Mouse (Mus musculus) hindbrain, embryonic 13.5 days (tissue): ENCODE measurements around the gene Fcnb. TPM values are rescaled to one million over a fixed set of nuclear protein-coding genes. Genes with fewer than 3 reads are reported as not detected.

Experiments used
- ATAC-seq: fragments of 200-750 bp; cut with Nextera tagmentation; 2 replicates; pipeline ENCODE4 v1.8.0; 2017; ENCODE audit warnings: moderate TSS enrichment; ENCODE audit not compliant: low FRiP score
- H3K27ac ChIP-seq: fragments of 300-500 bp; sonication (generic); 2 replicates; pipeline ENCODE4 v1.5.1; 2015; ENCODE audit warnings: inconsistent platforms, mild to moderate bottlenecking, moderate library complexity
- H3K27me3 ChIP-seq: fragments of 300-500 bp; sonication (generic); 2 replicates; pipeline ENCODE4 v1.6.1; 2015; ENCODE audit warnings: mild to moderate bottlenecking, inconsistent platforms
- H3K36me3 ChIP-seq: fragments of 300-500 bp; sonication (generic); 2 replicates; pipeline ENCODE4 v1.6.1; 2015; ENCODE audit warnings: mild to moderate bottlenecking, inconsistent platforms
- H3K4me1 ChIP-seq: fragments of 300-500 bp; sonication (generic); replicated peaks from 2 replicates; pipeline ENCODE4 v1.6.1; 2015; ENCODE audit warnings: inconsistent platforms
- H3K4me2 ChIP-seq: fragments of 300-500 bp; sonication (generic); 2 replicates; pipeline ENCODE4 v1.6.1; 2015; ENCODE audit warnings: inconsistent platforms, mild to moderate bottlenecking, moderate library complexity
- H3K4me3 ChIP-seq: fragments of 300-500 bp; sonication (generic); 2 replicates; pipeline ENCODE4 v1.5.1; 2015; ENCODE audit warnings: mild to moderate bottlenecking, inconsistent platforms
- H3K9ac ChIP-seq: fragments of 300-500 bp; sonication (generic); 2 replicates; pipeline ENCODE4 v1.6.1; 2015; ENCODE audit warnings: mild to moderate bottlenecking, inconsistent platforms
- H3K9me3 ChIP-seq: fragments of 300-500 bp; sonication (generic); 2 replicates; pipeline ENCODE4 v1.6.1; 2016; ENCODE audit warnings: inconsistent platforms
- WGBS: fragments of 180-500 bp; shearing (Covaris S2); methylation state at CpG from one replicate; pipeline ENCODE4 v1.1.7; 2015; 5-methylcytosine and 5-hydroxymethylcytosine counted together
- polyA plus RNA-seq: library from polyadenylated mRNA; unstranded; fragments of >200 nt; fragmentation: Nextera tagmentation; extraction: Ambion mirVana; gene quantifications from 2 replicates; pipeline ENCODE4 v1.2.1, GENCODE M21; 2015

Fcnb gene
- polyA plus RNA-seq, 1 experiment from 2014 or later: 0.19 TPM

DNA sequence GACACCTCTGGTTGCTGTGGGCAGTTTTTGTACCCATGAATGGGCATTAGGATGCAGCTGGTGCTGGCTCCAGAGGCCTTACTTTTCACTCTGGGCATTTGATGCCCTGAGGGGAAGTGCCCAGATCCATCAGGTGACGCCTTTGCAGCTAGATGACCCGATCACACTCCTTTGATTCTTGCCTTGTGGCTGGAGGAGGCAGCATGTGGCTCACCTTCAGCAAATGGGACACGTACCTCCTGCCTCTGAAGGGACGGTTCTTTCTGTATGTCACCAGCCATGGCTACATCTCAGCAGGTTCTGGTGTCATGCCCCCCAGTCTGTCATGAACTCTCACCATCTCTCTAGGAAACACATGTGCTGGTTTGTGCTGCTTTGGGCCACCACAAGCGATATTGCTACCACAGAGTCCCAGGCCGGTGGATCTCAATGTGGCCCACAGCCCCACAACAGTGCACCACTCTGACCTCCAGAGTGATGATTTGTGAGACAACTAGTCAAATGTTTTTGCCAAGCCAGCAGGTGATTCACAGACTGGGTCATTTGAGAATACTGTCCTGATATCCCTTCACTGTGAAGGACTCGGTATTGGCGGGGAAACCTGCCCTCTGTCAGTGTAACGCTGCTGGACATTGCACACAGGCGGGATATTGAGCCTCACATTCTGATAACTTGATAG, 44.9 kb downstream of the Fcnb start:
- H3K9me3 ChIP-seq: no peaks in the 10 kb centered on the region; the same call in 1 of the 2 replicates
- no peak overlapping the region for H3K4me3 ChIP-seq
- H3K27me3 ChIP-seq: 0 out of 2 replicates have a peak, but pooled peaks cover 4% of the 10 kb centered on the region
- no peaks in the 10 kb centered on the region for H3K36me3 ChIP-seq
- H3K9ac ChIP-seq: no peak overlapping the region
- 95% methylated on average over 10 of the region's 10 CpGs for WGBS
- no peak for ATAC-seq
- no peak overlapping the region for H3K4me2 ChIP-seq
- no peak overlapping the region for H3K27ac ChIP-seq
- H3K4me1 ChIP-seq: peaks cover 19% of the 10 kb centered on the region

DNA sequence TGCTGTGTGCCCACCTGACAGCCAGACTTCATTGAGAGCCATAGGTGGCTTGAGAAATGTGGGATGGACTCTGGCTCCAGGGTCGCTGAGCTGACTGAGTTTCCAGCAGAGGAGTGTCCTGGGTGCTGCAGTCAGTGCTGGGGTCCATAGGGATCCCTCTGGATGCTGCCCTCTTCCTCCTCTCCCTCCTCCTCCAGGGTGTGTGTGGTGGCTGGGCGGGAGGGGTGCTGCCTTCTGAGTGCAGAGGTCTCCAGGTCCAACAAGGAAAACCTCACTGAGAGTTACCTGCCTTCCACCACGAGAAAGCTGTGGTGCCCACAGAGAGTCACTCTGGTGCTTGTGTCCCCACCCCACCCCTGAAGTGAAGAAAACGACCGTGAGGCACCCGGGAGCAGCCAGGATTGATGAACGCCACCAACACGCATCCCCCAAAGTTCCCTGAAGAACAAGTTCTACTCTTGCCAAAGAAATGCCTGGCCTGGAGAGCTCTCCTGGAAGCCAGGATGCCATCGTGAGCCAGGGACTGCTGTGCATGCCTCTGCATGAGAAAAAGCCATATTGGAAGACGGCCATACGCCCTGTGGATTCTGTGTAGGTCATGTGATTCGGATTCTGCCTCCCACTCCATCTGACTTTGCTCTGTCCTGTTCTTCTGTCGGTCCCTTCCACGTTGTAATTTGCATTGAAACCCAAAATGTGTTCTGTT, 46.1 kb downstream of the Fcnb start:
- ATAC-seq: 0 out of 2 replicates have a peak, but pooled peaks have one; percentile 24
- Histone ChIP-seq H3K4me1 (peaks cover 28% of the 10 kb centered on the region), H3K4me3 (no peak overlapping the region), H3K4me2 (no peak overlapping the region), H3K36me3 (no peaks in the 10 kb centered on the region), H3K27ac (no peak overlapping the region), H3K9me3 (no peaks in the 10 kb centered on the region; the same call in 1 of the 2 replicates), H3K9ac (no peak overlapping the region), H3K27me3 (0 out of 2 replicates have a peak, but pooled peaks cover 4% of the 10 kb centered on the region)
- 71% methylated on average over 14 of the region's 14 CpGs for WGBS

DNA sequence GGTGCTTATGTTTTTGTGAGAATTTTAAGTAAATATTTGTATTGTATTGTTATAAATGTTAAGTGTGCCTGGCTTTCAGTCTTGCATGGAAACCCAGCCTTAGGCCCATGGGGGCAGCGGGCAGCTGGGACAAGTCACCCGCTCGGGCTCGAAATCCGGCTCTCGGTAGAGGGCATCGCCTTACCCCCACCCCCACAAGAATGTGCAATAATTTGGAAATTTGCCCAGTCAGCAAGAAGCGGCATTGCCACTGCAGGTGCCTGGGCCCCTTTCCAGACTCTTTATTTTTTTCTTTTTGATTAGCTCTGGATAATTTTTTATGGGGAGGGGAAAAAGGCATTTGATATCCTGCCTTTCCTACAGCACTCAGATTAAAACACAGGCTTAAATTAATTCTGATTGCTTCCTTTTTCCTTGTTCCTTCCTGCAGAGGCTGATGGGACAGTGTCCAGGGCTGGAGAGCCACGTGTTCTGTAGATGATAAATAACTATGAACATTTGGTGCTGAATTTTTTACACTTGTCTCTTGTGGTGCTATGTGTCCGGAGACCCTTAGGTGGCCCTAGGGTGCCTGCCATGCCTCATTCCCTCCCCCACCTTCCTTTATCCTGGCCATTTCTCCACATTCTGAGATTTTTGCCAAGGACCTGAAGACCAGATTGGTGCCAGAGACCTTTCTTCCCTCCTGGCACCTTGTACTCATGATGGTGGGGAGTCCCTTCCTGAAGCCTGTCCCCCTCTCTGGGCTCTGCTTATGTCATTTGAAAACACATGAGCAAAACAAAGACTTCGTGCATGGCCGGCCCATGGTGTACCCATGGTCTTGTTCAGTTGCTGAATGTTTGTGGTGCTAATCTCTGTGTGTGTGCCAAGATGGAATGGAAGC, 46.9 kb downstream of the Fcnb start:
- Histone ChIP-seq H3K27me3 (0 out of 2 replicates have a peak, but pooled peaks cover 4% of the 10 kb centered on the region), H3K4me1 (peaks cover 33% of the 10 kb centered on the region), H3K4me3 (no peak overlapping the region), H3K27ac (peak overlapping the region; percentile 55; the same call in 1 of the 2 replicates), H3K9me3 (no peaks in the 10 kb centered on the region; the same call in 1 of the 2 replicates), H3K36me3 (no peaks in the 10 kb centered on the region), H3K4me2 (no peak overlapping the region), H3K9ac (no peak overlapping the region)
- no peak; the same call in 1 of the 2 replicates for ATAC-seq
- 64% methylated on average over 12 of the region's 12 CpGs for WGBS

DNA sequence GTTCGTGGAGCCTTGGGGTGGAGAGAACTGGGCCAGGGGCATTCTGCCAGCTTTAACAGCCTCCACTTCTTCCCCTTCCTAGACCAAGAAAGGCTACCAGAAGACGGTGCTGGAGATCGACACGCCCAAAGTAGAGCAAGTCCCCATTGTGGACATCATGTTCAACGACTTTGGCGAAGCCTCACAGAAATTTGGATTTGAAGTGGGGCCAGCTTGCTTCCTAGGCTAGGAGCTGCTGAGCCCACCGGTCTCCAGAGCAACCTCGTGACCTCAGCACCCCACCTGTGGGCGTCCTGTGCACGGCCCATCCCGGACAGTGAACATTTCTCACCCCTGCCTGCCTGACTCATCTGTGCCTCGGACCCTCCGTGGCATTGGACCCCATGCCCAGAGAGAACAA, 47.9 kb downstream of the Fcnb start:
- no peak for ATAC-seq
- no peak overlapping the region for H3K4me3 ChIP-seq
- no peaks in the 10 kb centered on the region for H3K9me3 ChIP-seq
- H3K36me3 ChIP-seq: no peaks in the 10 kb centered on the region
- 0 out of 2 replicates have a peak, but pooled peaks cover 4% of the 10 kb centered on the region for H3K27me3 ChIP-seq
- 87% methylated on average over 13 of the region's 13 CpGs for WGBS
- peaks cover 33% of the 10 kb centered on the region for H3K4me1 ChIP-seq
- H3K4me2 ChIP-seq: no peak overlapping the region
- H3K27ac ChIP-seq: no peak overlapping the region
- no peak overlapping the region for H3K9ac ChIP-seq

DNA sequence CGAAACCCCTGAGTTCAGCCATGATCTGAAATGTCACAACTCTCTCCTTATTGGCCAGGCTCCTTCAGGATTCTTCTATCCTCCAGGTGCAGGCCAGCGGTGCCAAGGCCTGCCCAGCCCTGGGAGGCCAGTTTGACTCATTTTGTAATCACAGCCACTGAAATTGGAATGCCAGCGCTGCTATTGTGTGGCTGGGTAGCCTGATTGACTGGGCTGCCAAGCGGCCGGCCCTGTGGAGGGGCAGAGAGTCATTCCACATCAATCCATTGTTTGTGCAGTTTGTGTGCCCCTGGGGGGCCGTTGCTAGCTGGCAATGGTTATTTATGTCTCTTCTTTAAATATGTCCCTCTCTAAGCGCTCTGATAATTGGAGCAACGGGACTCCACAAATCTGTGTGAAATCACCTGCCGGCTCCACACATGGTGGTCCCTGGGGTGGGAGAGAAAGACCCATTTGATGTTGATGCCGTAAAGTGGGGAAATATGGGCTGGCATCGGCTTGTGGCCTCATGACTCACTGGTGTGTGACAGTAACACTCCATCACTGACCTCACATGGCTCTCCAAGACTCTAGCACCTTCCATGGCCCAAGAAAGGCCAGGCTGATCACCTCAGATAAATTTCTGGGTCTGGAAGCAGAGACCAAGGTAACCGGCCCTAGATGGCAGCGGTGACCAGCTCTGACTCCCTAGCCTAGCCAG, 50.5 kb downstream of the Fcnb start:
- H3K9ac ChIP-seq: no peak overlapping the region; the same call in 1 of the 2 replicates
- no peak for ATAC-seq

DNA sequence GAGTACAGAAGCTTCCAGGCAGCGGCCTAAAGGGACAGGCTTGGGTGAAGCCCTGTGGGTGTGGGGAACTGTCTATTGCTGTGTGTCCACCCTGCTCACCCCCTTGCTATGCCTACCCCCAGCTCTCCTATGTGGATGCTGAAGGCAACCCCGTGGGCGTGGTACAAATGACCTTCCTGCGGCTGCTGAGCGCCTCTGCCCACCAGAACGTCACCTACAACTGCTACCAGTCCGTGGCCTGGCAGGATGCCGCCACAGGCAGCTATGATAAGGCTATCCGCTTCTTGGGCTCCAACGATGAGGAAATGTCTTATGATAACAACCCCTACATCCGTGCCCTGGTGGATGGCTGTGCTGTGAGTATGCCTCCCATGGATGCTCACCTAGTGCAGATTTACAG, 52.2 kb downstream of the Fcnb start:
- 0 out of 2 replicates have a peak overlapping the region, but pooled peaks have one; percentile 71 for H3K27ac ChIP-seq
- peaks cover 20% of the 10 kb centered on the region for H3K4me1 ChIP-seq
- H3K9me3 ChIP-seq: no peaks in the 10 kb centered on the region
- 0 out of 2 replicates have a peak, but pooled peaks cover 4% of the 10 kb centered on the region for H3K27me3 ChIP-seq
- WGBS: 92% methylated on average over 11 of the region's 11 CpGs
- H3K4me2 ChIP-seq: no peak overlapping the region
- H3K9ac ChIP-seq: no peak overlapping the region
- peaks cover 4% of the 10 kb centered on the region; the same call in 1 of the 2 replicates for H3K36me3 ChIP-seq
- no peak overlapping the region for H3K4me3 ChIP-seq
- ATAC-seq: no peak

More for the DNA sequence above, 50.5 kb downstream of the Fcnb start:
- H3K36me3 ChIP-seq: no peaks in the 10 kb centered on the region
- H3K27ac ChIP-seq: peak overlapping the region; percentile 71
- 0 out of 2 replicates have a peak, but pooled peaks cover 4% of the 10 kb centered on the region for H3K27me3 ChIP-seq
- H3K4me1 ChIP-seq: peaks cover 33% of the 10 kb centered on the region
- no peak overlapping the region for H3K4me2 ChIP-seq
- H3K4me3 ChIP-seq: no peak overlapping the region
- no peaks in the 10 kb centered on the region for H3K9me3 ChIP-seq
- WGBS: 46% methylated on average over 13 of the region's 13 CpGs

DNA sequence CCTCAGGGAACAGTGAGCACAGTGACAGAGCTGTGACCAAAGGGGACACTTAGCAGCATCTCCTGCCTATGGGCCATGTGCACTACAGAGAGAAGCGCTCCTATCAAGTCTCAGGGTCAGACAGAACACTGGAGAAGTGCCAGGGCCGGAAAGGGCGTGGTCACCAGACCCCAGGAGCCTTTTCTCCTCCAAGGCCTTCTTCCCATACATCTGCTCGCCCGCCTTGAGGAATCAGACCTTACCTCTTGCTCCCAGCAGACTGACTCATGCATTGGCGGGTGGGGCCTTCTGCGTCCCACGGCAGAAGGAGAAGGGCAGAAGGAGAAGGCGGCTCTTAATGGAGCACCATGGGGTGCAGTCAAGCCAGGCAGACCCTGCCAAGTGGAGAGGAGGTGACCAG, 52.8 kb downstream of the Fcnb start:
- H3K4me1 ChIP-seq: peaks cover 15% of the 10 kb centered on the region
- no peak overlapping the region for H3K9ac ChIP-seq
- no peak overlapping the region for H3K4me3 ChIP-seq
- H3K27ac ChIP-seq: no peak overlapping the region
- H3K9me3 ChIP-seq: no peaks in the 10 kb centered on the region
- H3K36me3 ChIP-seq: peaks cover 4% of the 10 kb centered on the region; the same call in 1 of the 2 replicates
- no peak for ATAC-seq
- H3K4me2 ChIP-seq: no peak overlapping the region
- 0 out of 2 replicates have a peak, but pooled peaks cover 4% of the 10 kb centered on the region for H3K27me3 ChIP-seq
- 88% methylated on average over 9 of the region's 9 CpGs for WGBS

Other genes starting within 250 kb of the Fcnb start
- gene Col5a1, start 198.5 kb downstream of the Fcnb start, polyA plus RNA-seq: 15.4 and 16.3 TPM in 2 replicates
- gene Olfm1, start 108.1 kb upstream of the Fcnb start, polyA plus RNA-seq: 267 and 274 TPM in 2 replicates